Mouse (Mus musculus): Measurements from ENCODE around the gene Thrb. TPM values are rescaled to one million over a fixed set of nuclear protein-coding genes. Genes with fewer than 3 reads are reported as not detected.

The Thrb gene
- total RNA-seq, 2 experiments from 2014 or later: 83.8 to 85.6 TPM

- no peak for DNase-seq (ENCODE audit: low spot score in 2 of 2)
Observed at GRCm38 (mm10) chr14:18021726-18022125, 361.7 kb downstream of the Thrb start.

- no peak for DNase-seq (ENCODE audit: low spot score in 2 of 2)
Observed at GRCm38 (mm10) chr14:18022351-18022750, 362.3 kb downstream of the Thrb start.

GRCm38 (mm10) chr14:18027867-18028266, 367.8 kb downstream of the Thrb start:
- no peak for DNase-seq (ENCODE audit: low spot score in 2 of 2)

- peak in 1 of 2 experiments; percentile 18 for DNase-seq (ENCODE audit: low spot score in 2 of 2)
Observed at GRCm38 (mm10) chr14:18029181-18029932, 369.3 kb downstream of the Thrb start.

GRCm38 (mm10) chr14:18031941-18032340, 371.9 kb downstream of the Thrb start:
- DNase-seq (ENCODE audit: low spot score in 2 of 2): no peak

GRCm38 (mm10) chr14:18036573-18036972, 376.5 kb downstream of the Thrb start:
- no peak for DNase-seq (ENCODE audit: low spot score in 2 of 2)

DNA sequence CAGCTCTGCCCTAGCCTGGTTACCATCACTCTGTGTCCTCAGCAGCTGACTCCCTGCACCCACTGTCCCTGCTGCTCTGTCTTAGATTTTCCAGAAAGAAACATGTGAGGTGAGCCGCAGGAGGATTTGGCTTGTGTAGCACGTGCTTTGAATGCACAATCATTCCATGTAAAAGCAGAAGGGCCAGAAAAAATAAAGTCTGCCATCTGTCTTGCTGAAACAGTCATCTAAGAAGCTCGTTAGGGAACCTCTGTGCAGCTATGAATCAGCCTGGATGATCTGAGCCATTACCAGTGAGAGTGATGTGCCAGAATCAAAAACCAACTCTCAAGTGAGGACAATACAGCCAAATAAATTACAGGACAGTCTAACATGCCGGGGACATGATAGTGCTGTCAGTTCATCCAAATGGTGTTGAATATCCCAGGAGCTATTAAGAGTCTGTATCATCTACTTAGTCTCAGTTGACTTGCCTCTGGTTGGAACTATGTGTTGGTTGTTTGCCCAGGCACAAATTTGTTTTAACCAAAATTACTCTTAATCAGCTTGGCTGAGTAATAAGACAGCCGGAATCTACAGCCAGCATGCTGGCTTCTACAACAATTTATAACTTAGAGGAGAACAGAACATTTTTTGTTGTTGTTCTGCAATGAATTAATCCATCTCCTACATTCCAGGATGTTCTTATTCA, 402.2 kb downstream of the Thrb start:
- DNase-seq (ENCODE audit: low spot score in 2 of 2): peak; percentile 27 to 32
